Mouse (Mus musculus): ENCODE measurements around the gene Ttc27. TPM values are rescaled to one million over a fixed set of nuclear protein-coding genes. Genes with fewer than 3 reads are reported as not detected.
A peak's percentile ranks its signal among the peaks of the same experiment; 100 is the strongest.

Gene Ttc27
- total RNA-seq, 2 experiments from 2014 or later, result 27.7 to 28.5 TPM

GRCm38 (mm10) chr17:74864790-74865548 is 147.4 kb downstream of the Ttc27 start:
- Histone ChIP-seq H3K27ac (no peak overlapping the region), H3K4me3 (no peak overlapping the region)
- peak in 1 of 2 experiments; percentile 45 for DNase-seq (ENCODE audit: low spot score in 2 of 2)
- no peak for TF ChIP-seq CTCF (conservative IDR thresholded peaks at IDR 0.05)

- TF ChIP-seq CTCF (conservative IDR thresholded peaks at IDR 0.05), result no peak
- DNase-seq (ENCODE audit: low spot score in 2 of 2), result no peak
- Histone ChIP-seq H3K27ac (no peak overlapping the region), H3K4me3 (no peak overlapping the region)
Measured at GRCm38 (mm10) chr17:74865694-74866564, 148.4 kb downstream of the Ttc27 start.

DNA sequence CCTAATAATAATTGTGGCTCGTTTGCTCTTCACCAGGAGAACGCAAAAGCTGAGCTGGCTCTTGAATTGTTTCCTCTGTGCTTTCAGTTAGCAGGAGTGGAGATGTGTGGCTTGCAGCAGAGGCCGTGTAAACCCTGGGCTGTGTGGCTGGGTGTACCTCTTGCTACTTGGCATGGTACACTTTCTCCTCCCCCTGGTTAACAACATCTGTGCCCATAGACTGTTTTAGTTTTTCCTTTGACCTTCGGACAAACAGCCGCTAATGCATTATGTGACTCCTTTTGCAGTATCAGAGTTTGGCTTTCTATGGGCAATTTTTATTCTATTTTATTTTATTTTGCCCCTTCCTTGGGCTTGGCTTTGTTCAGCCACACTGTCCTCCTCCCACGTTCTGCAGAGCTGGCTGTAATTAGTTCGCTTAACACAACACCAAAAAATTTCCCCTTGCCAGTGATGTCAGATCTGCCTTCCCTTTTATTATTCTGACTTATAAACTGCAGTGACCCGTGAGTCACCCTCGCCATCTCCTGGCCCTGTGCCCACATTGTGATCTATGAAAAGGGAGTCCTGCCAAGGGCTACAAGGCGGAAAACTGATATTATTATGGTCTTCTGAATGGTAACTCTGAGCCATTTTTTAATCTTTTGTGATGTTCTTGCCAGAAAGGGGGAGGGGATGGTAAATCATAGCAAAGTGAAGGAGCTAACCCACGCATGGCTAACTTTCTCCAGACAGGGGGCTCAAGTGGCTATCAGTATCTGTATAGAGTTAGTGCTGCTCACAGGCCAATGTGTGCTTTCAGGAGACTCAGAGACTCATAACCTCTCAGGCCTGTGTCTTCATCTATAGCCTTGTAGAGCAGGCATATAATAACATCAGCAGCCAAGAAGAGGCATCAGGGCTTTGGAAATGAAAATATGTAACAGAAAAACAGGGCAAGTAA is 149.3 kb downstream of the Ttc27 start:
- TF ChIP-seq CTCF (conservative IDR thresholded peaks at IDR 0.05), result no peak
- no peak for DNase-seq (ENCODE audit: low spot score in 2 of 2)
- Histone ChIP-seq H3K4me3 (no peak overlapping the region), H3K27ac (no peak overlapping the region)

DNA sequence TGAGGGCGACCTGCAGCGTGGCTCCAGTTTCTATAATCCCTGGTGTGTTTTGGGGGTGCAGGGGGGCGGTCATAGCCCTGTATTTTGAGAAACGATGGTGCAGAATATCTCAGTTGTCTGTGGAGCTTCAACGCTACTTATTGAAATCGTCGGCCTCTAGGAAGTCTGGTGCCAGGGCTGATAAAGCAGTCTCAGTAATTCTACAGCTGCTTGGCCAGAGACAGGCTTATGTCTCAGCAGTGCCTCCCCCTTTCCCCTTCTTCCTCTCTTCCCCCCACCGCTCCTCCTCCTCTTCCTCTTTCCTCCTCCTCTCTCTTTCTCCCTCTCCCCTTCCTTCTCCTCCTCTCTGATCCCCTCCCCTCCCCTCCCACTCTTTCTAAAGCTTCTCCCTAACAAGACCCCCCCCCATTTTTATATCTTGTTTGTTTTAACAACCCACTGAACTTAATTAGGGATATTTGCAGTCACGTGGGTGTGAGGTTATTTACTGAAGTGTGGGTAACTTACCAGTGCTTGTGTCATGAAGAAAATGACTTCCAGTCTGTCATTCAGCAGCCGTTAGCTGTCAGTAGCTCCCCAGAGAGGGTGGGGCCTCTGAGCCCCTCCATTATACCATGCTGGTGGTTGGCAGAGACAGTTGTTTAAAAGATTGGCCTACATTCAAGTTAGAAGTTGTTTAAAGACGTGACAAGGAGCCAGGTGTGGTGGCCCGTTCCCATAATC is 150.8 kb downstream of the Ttc27 start:
- Histone ChIP-seq H3K4me3 (no peak overlapping the region), H3K27ac (no peak overlapping the region)
- DNase-seq (ENCODE audit: low spot score in 2 of 2), result no peak
- TF ChIP-seq CTCF (conservative IDR thresholded peaks at IDR 0.05), result no peak

- no peak for TF ChIP-seq CTCF (conservative IDR thresholded peaks at IDR 0.05)
- H3K4me3 ChIP-seq, result no peak overlapping the region
- H3K27ac ChIP-seq, result no peak overlapping the region
- DNase-seq (ENCODE audit: low spot score in 2 of 2), result no peak
Measured at GRCm38 (mm10) chr17:74869556-74869955, 152.0 kb downstream of the Ttc27 start.

GRCm38 (mm10) chr17:74870177-74871160 is 152.9 kb downstream of the Ttc27 start:
- no peak overlapping the region for H3K4me3 ChIP-seq
- DNase-seq (ENCODE audit: low spot score in 2 of 2), result no peak
- no peak overlapping the region for H3K27ac ChIP-seq
- TF ChIP-seq CTCF (conservative IDR thresholded peaks at IDR 0.05), result no peak

DNA sequence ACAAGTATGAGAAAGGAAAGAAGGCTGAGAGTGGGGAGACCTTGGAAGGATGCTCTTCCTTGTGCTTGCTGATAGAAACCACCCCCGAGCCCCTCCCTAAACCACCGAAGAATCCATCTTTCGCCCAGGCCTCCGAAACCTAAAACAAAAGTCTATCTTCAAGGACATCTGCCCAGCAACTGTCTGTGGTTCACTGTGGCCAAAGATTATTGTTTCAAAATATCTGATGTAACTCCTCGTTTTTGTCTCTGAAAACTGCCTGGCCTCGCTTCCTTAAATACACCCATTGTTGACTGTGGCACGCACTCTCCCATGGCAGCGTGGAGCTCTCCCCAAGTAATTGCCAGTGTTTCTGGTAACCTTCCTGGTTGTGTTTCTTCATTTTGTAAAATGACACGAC is 155.0 kb downstream of the Ttc27 start:
- no peak for TF ChIP-seq CTCF (conservative IDR thresholded peaks at IDR 0.05)
- H3K4me3 ChIP-seq, result no peak overlapping the region
- no peak overlapping the region for H3K27ac ChIP-seq
- no peak for DNase-seq (ENCODE audit: low spot score in 2 of 2)

DNA sequence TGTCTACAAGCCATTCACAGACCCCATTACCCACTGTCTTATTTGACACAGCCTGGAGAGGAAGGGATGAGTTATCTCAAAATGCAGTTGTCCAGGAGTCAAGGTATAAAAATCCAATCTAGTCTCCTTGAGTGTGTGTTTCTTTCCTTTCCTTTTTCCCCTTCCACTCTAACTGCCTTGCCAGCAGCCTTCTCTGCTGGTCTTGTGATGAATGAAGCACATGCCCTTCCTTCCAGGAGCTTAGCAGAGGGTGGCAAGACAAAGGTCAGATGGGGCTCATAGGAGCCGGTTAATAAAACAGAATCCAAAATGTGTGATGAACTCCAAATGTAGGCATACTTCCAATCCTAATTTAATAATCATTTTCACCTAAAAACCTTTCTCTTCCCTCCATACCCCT is 156.2 kb downstream of the Ttc27 start:
- no peak for TF ChIP-seq CTCF (conservative IDR thresholded peaks at IDR 0.05)
- no peak for DNase-seq (ENCODE audit: low spot score in 2 of 2)
- H3K4me3 ChIP-seq, result no peak overlapping the region
- H3K27ac ChIP-seq, result no peak overlapping the region

DNA sequence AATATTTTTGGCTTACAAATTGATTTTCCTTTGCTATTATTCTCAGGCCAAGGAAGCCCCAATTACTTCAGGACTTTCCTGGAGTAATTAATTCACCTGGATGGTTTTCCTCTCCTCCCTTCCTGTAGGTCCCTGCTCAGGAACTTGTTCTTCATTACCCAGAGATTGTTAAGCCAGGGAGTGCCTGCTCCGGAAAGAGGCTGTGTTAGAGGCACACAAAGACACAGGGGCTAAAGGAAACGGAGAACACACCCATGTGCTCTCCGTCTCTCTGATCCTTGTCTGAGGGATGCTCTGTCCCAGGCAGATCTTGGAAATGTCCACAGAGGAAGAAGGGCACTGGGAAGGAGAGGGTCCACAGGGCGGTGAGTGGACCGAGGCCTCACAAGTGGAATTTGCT is 158.2 kb downstream of the Ttc27 start:
- no peak for TF ChIP-seq CTCF (conservative IDR thresholded peaks at IDR 0.05)
- no peak for DNase-seq (ENCODE audit: low spot score in 2 of 2)
- no peak overlapping the region for H3K4me3 ChIP-seq

GRCm38 (mm10) chr17:74876954-74877353 is 159.4 kb downstream of the Ttc27 start:
- TF ChIP-seq CTCF (conservative IDR thresholded peaks at IDR 0.05), result no peak
- Histone ChIP-seq H3K27ac (no peak overlapping the region), H3K4me3 (no peak overlapping the region)
- no peak for DNase-seq (ENCODE audit: low spot score in 2 of 2)

More for the DNA sequence above, 158.2 kb downstream of the Ttc27 start:
- no peak overlapping the region for H3K27ac ChIP-seq

- no peak overlapping the region for H3K4me3 ChIP-seq
- no peak for DNase-seq (ENCODE audit: low spot score in 2 of 2)
- TF ChIP-seq CTCF (conservative IDR thresholded peaks at IDR 0.05), result no peak
- no peak overlapping the region for H3K27ac ChIP-seq
Measured at GRCm38 (mm10) chr17:74879768-74880167, 162.2 kb downstream of the Ttc27 start.
